Mouse (Mus musculus): ENCODE results near the gene Plscr3. TPM values are rescaled to one million over a fixed set of nuclear protein-coding genes. Genes with fewer than 3 reads are reported as not detected.
A peak's percentile ranks its signal among the peaks of the same experiment; 100 is the strongest.

The Plscr3 gene
- 10 to 100 TPM; 31.2 to 37.7 TPM for total RNA-seq (2021)
- long read RNA-seq, transcript Plscr3-203 (8 exons, 2,785 nt) = minor isoform, 11 of 41 reads
- long read RNA-seq, transcript Plscr3-201 (7 exons, 1,927 nt) = major isoform, 16 of 41 reads
- long read RNA-seq, partial matches to known transcripts = 2 of 41 reads
- long read RNA-seq, other reads (novel, unspliced or antisense) = 8 of 41 reads

DNA sequence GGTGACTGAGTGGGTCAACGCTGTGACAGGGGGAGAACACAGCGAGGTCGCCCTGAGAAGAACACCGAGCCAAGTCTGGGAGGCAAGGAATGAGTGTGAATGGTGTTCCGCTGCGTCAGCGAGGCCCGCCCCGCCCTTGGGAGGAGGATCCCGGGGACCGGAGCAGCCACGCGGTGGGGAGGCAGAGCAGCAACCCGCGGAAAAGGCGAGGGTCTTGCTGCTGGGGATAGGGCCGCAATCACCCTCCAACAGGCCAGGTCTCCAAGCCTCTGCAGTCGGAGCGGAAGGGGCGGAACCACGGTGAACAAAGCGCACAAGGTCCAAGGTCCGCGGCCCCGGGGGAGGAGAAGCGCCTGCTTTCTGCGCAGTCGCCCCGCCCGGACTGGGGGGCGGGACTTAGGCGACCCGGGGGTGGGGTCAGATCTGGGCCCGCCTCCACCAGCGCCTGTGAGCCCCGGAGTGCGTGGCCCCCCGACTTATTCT, at the start of gene Plscr3:
Gene Plscr3, plus strand, starts transcription at position 179 of the 483 bp plus-strand sequence.
- DNase-seq (ENCODE audit: low spot score in 2 of 2) = peak; percentile 89 to 95

DNA sequence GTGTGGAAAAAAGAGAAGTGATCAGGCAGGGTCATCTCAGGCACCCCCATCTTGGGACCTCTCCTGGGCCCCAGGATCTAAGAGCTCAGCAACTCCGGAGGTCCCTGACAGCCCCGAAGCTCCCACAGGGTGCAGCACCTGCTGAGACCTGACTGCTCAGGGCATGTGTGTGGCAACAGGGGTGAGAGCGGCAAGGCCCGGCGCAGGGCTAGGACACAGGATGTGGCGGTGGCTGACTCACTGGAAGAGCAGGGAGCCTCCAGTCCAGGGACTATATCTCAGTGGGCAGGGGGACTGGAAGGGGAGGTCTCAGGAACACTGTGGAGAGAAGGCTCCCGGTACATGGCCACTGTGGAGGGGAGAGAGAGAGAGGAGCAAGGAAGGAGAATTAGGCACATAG, 48.3 kb upstream of the Plscr3 start:
- DNase-seq (ENCODE audit: low spot score in 2 of 2) = no peak

DNA sequence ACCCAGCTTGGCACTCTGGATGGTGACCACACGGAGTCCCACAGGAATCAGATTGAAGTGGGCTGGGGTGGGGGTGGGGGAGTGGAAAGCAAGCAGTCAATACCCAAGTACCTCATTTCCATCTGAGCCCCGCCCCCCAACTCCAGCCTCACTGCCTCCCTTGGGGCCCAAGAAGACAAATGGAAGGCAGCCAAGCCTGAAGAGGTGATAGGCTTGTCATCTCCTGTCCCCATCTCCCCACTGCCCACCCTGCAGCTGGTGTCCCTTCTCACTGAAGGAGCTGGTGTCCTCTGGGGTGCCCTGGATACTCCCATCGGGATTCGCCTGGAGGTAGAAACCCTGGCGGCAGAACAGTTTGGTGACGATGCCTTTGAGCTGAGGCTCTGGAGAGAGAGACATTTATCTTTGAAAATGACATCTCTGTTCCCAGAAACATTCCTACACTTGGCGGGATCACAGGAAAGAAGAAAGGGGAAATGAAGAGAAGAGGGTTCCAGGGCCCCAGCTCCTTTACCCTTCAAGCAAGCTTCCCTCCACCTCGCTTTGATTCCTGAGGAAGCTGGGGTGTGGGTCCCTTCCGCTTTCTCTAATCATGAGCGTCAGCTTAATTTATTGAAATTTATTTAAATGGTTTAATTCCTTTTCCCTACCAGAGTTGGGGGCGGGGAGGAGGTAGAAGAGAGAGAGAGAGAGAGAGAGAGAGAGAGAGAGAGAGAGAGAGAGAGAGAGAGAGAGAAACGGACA, 46.6 kb upstream of the Plscr3 start:
- DNase-seq (ENCODE audit: low spot score in 2 of 2) = peak; percentile 38 to 46

DNA sequence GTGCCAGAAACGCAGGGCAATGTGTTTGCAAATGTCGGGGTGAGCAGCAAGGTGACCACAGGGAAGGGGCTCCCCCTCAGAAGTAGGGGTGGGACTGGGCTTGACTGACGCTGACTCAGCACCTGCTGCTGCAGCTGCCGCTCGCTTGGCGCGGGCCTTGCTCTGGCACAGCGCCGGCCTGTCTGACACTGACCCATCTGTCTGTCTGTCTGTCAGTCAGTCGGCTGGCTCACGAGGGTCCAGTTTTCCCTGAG, 46.1 kb upstream of the Plscr3 start:
- peak; percentile 78 to 79 for DNase-seq (ENCODE audit: low spot score in 2 of 2)

DNA sequence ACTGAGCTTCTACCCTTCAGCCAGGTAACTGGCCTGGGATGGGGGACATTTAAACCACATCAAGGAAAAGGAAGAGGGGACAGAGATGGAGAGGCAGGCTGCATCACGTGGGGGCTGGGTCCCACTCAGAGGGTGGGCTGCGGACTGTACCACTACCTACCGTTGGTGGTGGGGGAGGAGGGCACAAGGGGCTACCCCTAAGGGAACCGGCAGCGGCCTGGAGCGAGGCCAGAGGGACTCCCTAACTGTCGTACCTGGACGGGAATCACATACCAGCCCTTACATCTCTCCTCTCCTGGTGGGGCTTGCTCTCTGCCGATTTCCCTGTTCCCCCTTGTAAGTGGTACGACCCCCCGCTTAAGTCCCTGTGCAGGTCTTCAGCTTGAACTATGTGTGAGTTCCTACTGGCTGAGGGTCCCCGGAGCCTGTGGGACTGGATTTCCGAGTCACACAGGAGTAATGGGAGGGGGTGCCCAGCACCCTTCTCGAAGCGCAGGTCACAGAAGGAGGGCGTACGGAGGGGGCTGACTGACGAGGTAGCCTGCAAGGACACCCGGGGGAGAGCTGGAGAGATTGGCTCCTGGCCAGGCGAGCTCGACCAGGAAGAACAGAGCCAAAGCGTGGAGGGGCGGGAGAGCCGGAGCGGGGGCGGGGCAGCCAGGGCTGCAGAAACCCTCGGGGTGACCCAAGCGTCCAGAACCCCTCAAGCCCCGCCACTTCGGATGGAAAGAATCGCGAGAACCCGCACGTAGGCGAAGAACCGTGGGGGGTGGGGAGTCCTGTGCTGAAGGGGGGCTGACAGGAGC, 45.6 kb upstream of the Plscr3 start:
- peak; percentile 79 to 85 for DNase-seq (ENCODE audit: low spot score in 2 of 2)

DNA sequence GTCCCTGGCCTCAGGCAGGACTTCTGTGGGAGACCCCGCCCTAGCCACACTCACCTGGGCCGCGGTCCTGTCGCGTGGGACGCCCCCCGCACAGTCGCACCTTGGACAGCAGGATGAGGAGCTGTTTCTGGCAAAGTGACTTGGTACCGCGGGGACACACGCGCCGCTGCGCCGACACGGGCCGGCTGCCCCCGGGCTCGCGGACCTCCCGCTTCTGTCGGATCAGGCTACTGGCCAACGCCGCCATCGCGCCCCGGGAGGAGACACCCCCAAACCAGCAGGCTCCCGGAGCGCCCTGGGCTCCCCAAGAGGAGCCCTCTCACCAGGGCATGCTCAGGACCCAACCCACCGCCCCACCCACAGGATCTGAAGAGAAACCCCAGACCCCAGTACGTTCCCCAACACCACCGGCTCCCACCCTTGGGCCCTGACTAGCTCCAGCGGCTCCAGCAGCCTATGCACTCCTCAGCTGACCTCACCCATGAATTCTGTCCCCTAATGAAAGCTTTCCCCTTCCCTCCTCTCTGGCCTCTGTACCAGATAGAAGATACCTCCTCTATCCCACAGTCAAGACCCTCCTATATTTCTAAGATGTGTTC, 44.7 kb upstream of the Plscr3 start, which contains the start of gene Fgf11:
Gene Fgf11, minus strand, starts transcription at position 479 of the 599 bp plus-strand sequence.
- peak in 1 of 2 experiments; percentile 47 for DNase-seq (ENCODE audit: low spot score in 2 of 2)

DNA sequence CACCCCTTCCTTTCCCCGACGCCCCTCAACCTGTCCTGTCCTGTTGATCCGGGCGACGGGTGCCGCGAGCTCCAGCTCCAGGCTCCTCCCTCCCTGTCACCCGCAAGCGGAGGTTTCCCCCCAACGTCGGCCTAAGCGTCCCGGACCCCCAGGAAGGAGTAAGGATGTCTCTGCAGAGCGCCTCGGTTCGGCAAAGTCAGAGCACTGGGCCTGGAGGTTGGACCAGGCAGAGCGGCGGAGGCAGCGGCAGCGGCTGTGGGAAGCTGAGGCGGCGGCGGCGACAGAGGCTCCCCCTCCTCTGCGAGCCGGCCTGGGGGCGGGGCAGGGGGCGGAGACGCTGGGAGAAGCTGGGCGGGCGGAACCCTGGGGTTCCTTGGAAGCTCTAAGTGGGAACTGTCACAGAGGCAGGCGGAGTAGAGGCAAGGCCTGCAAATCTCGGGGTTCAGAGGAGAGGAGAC, 43.5 kb upstream of the Plscr3 start:
- peak; percentile 80 to 89 for DNase-seq (ENCODE audit: low spot score in 2 of 2)

DNA sequence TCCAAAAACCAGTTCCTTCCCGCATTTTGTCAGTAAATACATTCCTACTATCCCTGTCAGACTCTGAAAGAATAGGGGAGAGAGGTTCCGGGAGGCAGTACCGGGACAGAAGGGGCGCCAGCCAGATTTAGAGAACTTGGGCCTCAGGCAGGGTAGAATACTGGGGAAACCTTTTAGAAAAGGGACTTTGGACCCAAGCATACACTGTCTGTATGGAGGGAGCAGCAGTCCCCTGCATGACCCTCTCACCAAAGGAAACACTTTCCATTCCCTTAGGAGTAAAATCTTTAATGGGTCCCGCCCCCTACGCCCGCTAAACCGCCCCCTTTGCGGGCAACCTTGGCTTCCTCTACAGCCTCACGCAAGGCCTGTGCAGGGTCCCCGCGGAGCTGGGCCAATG, 42.8 kb upstream of the Plscr3 start:
- no peak for DNase-seq (ENCODE audit: low spot score in 2 of 2)

DNA sequence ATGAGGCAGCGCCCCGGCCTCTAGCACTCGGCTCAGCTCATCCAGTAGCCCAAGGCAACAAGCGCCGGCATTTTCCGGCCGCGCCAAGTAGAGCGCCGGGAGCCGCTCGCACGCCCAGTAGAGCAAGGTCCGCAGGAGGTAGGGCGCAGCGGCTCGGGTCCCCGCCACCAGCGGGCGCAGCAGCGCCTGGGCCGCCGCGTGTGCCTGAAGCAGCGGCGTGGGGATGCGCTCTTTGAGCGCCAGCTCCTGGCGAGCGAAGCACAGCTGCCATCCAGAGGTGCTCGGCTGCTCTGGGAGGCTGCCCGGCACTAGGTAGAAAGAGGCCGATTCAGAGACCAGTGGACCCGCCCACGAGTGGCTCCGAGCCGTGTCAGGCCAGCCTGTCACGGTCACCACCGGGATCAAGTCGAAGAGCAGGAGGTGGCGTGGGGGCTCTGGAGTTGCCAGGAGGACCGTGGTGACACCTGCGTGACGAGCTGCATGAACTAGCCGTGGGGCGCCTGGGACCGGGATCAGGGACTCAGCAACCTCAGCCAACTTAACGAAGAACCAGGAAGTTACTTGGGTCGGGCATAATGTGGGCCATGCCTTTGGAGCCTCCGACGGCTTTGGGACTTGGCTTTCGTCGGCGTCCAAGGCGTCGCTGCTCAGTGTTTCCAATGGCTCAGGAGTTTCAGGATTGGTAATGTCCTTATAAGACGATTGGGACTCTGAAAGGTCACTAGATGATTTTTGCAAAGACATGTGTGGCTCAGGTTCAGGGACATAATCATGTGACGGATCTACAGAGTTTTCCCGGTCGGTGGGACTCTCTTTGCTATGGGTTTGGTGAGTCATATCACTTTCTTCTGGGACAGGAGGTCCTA, 42.2 kb upstream of the Plscr3 start:
- DNase-seq (ENCODE audit: low spot score in 2 of 2) = peak; percentile 62 to 75

DNA sequence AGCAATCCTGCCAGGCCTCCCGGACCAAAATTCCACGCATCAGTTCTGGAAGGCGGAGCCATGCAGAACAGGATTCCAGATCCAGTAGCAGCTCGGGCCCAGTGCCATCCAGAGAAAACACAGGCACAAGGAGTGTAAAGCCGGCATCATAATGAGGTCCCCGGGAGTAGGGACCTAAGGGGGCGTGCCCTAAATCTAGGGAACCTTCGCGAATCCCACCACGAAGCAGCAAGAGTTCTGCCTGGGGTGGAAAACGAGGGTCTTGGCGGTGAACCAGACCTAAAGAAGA, 41.6 kb upstream of the Plscr3 start:
- DNase-seq (ENCODE audit: low spot score in 2 of 2) = no peak

DNA sequence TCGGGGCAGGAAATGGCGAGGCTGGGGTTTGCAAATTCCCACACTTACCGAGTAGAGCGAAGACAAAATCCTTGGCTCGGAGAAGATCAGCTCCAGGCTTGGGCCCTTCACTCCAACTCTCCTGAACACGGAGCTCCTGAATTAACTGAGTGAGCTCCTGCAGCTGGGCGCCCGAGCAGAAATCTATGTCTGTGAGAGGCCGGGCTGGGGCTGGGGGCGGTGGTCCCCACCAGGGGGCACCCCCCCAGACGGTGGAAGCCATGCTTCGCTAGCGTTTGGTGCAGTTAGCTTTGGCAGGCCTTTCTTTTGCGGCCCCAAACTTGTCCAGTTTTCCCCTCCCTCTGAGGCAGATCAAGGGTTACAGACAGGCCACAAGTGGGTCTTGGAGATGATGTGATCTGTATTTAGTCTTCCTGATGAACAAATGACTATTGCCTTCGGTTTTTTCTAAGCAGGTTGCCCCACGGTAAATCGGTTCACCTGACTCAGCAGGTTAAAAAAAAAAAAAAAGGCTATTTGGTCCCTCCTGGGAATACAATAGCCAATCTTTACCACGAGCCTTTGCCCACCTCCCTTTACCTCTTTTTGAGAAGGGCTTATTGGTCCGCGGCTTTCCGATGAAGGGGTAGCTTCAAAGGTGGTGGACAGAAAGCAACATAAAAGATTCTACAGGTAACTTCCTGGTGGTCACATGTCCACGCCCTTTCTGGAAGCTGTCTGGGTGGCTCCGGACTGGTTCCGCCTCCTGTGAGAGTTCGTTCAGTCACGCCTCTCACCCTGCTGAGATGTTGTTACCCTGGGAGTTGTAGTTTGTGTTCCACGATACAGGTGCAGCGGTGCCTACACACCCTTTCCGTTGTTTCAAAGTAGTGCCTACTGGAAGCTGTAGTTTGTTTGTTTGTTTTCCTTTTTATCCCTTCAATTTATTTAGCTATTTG, 40.9 kb upstream of the Plscr3 start, which contains the start of gene Tmem102:
Gene Tmem102, minus strand, starts transcription at position 653 of the 938 bp plus-strand sequence.
- no peak for DNase-seq (ENCODE audit: low spot score in 2 of 2)

DNA sequence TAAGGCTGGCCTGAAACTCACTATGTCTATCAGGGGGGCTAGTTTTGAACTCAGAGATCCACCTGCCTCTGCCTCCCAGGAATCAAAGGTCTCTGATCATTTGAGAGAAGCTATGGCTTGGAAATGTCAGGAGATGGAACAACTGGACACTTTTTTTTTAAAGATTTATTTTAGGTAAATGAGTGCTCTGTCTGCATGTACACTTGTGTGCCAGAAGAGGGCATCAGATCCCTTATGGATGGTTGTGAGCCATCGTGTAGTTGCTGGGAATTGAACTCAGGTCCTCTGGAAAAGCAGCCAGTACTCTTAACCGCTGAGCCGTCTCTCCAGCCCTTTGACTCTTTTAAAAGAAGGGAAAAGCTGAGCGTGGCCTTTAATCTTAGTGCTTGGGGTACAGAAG, 39.8 kb upstream of the Plscr3 start:
- no peak for DNase-seq (ENCODE audit: low spot score in 2 of 2)

DNA sequence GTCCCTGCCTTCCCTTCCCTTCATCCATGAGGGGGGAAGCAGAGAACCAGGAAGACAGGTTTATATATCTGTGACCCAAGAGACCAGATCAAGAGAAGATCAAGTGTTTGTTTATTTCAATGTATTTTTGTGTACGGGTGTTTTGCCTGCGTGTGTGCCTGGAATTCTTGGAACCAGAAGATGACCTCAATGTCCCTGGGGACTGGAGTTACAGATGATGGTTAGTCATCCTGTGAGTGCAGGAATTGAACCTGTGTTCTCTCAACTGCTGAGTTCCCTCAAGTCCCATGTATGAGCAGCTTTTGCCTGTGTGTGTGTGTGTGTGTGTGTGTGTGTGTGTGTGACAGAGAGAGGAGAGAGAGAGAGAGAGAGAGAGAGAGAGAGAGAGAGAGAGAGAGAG, 38.5 kb upstream of the Plscr3 start:
- no peak for DNase-seq (ENCODE audit: low spot score in 2 of 2)

DNA sequence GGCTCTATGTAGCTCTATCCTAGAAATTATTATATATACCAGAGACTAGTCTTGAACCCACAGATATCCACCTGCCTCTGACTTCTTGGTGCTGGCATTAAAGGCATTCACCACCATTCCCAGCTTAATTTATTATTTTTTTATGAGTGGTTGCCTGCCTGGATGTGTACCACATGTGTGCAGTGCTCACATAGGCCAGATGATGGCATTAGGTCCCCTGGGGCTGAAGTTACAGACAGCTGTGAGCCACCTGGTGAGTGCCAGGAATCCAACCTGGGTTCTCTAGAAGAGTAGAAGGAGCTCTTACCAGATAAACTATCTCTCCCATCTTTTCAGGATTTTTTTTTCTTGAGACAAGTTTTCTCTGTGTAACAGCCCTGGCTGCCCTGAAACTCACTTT, 35.9 kb upstream of the Plscr3 start:
- no peak for DNase-seq (ENCODE audit: low spot score in 2 of 2)

DNA sequence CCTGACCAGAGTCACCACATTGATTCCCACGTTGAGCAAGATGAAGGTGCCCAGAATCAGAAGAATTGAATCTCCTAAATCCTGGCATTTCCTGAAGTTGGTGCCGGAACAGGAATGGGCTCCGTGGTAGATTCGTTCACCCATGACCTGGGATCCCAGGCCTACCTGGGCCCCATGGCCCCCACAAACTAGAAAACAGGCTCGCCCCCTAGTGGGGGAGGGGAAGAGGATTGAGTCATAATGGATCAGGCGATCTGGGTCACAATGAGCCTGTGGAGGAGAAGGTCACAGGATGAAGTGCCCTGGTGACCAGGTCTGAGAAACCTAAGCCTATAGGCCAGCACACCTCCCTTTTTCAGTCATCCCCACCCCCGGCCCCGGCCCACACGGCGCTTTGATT, 31.0 kb upstream of the Plscr3 start, which contains the start of gene Gm39566:
Gene Gm39566, minus strand, starts transcription at position 144 of the 400 bp plus-strand sequence.
- no peak for DNase-seq (ENCODE audit: low spot score in 2 of 2)

DNA sequence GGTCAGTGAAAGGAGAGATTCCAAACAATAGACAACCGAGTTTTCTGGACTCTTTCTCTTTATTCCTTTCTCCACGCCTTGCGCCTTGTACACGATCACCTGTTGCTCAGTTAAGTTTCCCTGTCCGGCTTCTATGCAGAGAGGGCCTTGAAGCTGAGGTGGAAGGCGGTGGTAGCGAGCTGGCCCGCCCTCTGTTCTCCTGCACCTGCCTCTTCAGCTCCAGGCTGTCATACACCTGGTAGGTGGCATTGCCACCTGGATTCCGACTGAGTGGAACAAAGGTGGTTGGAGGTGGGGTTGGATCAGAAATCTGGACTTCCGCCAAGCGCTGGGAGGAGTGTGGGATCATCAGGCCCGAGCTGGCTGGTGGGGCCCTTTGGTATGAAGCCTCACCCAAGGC, 29.7 kb upstream of the Plscr3 start:
- DNase-seq (ENCODE audit: low spot score in 2 of 2) = no peak

DNA sequence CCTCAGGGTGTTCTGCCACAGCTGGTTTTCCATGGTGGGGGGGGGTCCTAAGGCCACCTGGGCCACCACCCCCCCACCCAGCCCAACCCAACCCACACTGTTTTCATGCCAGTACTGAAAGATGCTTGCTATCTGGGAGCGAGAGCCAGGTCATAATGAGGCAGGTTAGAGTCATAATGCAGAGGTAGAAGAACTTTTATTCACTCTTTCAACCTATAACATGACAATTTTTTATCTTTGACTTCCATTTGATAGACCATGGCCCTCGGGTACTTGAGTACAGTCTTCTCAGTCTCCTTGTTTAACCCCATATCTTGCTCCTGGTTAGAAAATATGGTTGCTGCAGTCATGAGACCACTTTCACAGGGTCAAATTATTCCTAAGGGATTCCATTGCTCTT, 27.8 kb upstream of the Plscr3 start, which contains the start of gene Spem2:
Gene Spem2, minus strand, starts transcription at position 101 of the 400 bp plus-strand sequence.
- no peak for DNase-seq (ENCODE audit: low spot score in 2 of 2)

DNA sequence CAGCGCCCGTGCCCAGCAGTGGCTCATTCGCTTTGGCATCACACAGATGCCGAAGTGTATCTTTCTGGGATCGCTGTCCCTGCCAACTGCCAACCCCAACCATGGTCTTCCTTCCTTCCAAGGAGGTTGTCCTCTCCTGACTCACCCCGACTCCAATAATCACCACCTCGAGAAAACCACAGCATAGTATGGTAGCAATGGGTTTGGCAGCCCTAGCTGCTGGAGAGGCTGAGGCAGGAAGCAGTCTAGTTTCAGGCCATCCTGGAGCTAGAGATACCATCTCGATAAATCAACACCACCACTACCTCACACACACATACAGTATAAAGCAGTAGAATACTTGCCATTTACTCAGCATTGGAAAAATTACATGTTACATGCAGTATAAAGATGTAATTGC, 27.3 kb upstream of the Plscr3 start:
- DNase-seq (ENCODE audit: low spot score in 2 of 2) = no peak

DNA sequence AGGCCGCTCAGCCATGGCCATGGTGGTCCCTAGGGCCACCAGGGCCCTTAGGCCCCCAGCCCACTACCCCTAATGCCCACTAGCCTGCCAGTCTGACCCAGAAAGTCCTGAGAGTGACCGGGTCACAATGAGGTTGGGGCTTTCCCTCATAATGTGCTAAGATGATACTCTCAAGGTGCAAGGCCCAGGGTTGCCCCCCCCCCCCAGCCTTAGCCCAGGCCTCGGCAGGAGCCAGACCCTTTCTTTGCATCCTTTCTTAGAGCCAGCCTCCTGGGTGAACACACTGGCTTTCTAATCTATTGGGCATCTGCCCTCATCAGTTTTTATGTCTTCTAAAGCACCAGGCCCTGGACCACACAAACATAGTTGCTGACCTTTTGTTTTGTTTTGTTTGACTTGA, 24.1 kb upstream of the Plscr3 start, which contains the start of gene Spem1:
Gene Spem1, minus strand, starts transcription at position 101 of the 400 bp plus-strand sequence.
- DNase-seq (ENCODE audit: low spot score in 2 of 2) = no peak
